Mouse (Mus musculus): ENCODE results near the gene Muc1. TPM values are rescaled to one million over a fixed set of nuclear protein-coding genes. Genes with fewer than 3 reads are reported as not detected.

Gene Muc1
- 3.8 and 5.2 TPM in 2 replicates for polyA plus RNA-seq (2016; fragmentation: Nextera tagmentation; extraction: Ambion mirVana)

- peaks cover 12% of the 10 kb centered on the region for H3K36me3 ChIP-seq
- H3K4me1 ChIP-seq: peaks cover 50% of the 10 kb centered on the region
- 27% methylated on average over 10 of the region's 10 CpGs for WGBS
- no peak for ATAC-seq (ENCODE audit: low FRiP score, low read depth)
- peak within 1 kb of the TSS; percentile 77 for H3K4me3 ChIP-seq
- no peaks in the 10 kb centered on the region for H3K9me3 ChIP-seq
- peak within 1 kb of the TSS; percentile 93 for H3K4me2 ChIP-seq (replicated peaks)
- peak within 1 kb of the TSS; percentile 98 for H3K27ac ChIP-seq (replicated peaks)
- peak within 1 kb of the TSS; percentile 93; the same call in 1 of the 2 replicates for H3K9ac ChIP-seq (replicated peaks)
- no peaks in the 10 kb centered on the region for H3K27me3 ChIP-seq
Measured at GRCm38 (mm10) chr3:89228836-89229235, at the start of gene Muc1. Gene Muc1, plus strand, starts transcription at chr3:89229057.

GRCm38 (mm10) chr3:89181749-89182500 is 46.9 kb upstream of the Muc1 start:
- H3K27me3 ChIP-seq: peaks cover 1% of the 10 kb centered on the region
- WGBS: 96% methylated on average over 27 of the region's 27 CpGs
- no peak overlapping the region for H3K4me3 ChIP-seq
- peaks cover 45% of the 10 kb centered on the region for H3K4me1 ChIP-seq
- H3K4me2 ChIP-seq (replicated peaks): no peak overlapping the region
- peak overlapping the region; percentile 90; the same call in 1 of the 2 replicates for H3K27ac ChIP-seq (replicated peaks)
- no peak overlapping the region for H3K9ac ChIP-seq (replicated peaks)
- H3K36me3 ChIP-seq: peaks cover 37% of the 10 kb centered on the region
- no peak for ATAC-seq (ENCODE audit: low FRiP score, low read depth)
- H3K9me3 ChIP-seq: no peaks in the 10 kb centered on the region

DNA sequence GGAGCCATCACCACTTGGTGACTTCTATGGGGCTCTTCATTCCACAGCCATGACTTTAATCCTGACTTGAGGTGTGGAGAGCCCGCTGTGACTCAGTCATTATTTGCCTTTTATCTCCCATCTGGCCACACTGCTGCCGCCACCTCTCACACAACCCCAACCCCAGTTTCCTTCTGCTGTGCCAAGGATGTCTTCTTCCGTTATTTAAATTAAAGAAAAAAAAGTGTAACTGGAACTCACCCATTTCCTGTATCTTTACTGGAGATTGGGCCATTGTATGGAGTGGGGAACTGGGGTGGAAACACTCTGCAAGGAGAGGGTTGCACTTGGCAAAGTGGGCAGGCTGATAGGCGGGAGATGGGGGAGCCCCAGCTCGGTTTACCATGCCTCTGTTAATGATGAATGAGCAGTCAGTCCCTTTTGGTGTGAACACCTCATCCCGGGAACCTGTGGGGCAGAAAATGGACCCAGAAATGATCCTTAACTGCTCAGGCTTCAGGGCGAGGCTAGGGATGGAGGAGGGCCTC is 46.3 kb upstream of the Muc1 start:
- Histone ChIP-seq H3K9me3 (no peaks in the 10 kb centered on the region), H3K36me3 (peaks cover 37% of the 10 kb centered on the region), H3K4me1 (peaks cover 51% of the 10 kb centered on the region), H3K4me3 (peak overlapping the region; percentile 62; the same call in 1 of the 2 replicates), H3K27me3 (peaks cover 8% of the 10 kb centered on the region), H3K27ac (replicated peaks) (peak overlapping the region; percentile 90), H3K9ac (replicated peaks) (peak overlapping the region; percentile 88; the same call in 1 of the 2 replicates), H3K4me2 (replicated peaks) (peak overlapping the region; percentile 96)
- WGBS: 55% methylated on average over 7 of the region's 7 CpGs
- peak; percentile 24; the same call in 1 of the 2 replicates for ATAC-seq (ENCODE audit: low FRiP score, low read depth)

GRCm38 (mm10) chr3:89183058-89183958 is 45.5 kb upstream of the Muc1 start, which contains the start of gene Fam189b:
Gene Fam189b, plus strand, starts transcription at chr3:89183143.
- 6% methylated on average over 39 of the region's 39 CpGs for WGBS
- ATAC-seq (ENCODE audit: low FRiP score, low read depth): peak; percentile 91
- Histone ChIP-seq H3K27ac (replicated peaks) (peak within 1 kb of the TSS; percentile 90), H3K27me3 (peaks cover 14% of the 10 kb centered on the region), H3K9me3 (no peaks in the 10 kb centered on the region), H3K9ac (replicated peaks) (peak within 1 kb of the TSS; percentile 88), H3K4me1 (peaks cover 54% of the 10 kb centered on the region), H3K4me3 (peak within 1 kb of the TSS; percentile 62), H3K4me2 (replicated peaks) (peak within 1 kb of the TSS; percentile 96), H3K36me3 (peaks cover 39% of the 10 kb centered on the region)

DNA sequence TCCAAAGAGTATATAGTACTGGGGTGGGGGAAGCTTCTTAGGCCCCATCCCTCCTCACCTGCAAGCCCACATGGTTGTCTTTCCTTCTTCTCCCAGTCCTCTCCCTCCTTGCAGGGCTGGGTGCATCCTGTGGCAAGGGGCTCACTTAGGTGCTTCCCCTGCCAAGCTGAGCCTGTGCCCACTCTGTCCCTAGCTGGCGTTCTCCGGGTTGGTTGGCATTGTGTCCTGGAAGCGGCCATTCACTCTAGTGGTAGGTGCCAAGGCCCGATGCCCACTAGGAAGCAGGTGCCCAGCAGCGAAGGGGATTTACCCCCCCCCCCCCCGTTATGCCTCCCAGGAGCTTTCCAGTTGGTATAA is 44.9 kb upstream of the Muc1 start:
- no peak for ATAC-seq (ENCODE audit: low FRiP score, low read depth)
- Histone ChIP-seq H3K9ac (replicated peaks) (peak overlapping the region; percentile 88), H3K4me3 (peak overlapping the region; percentile 62), H3K4me2 (replicated peaks) (peak overlapping the region; percentile 96), H3K9me3 (no peaks in the 10 kb centered on the region), H3K4me1 (peaks cover 48% of the 10 kb centered on the region), H3K36me3 (peaks cover 41% of the 10 kb centered on the region), H3K27me3 (peaks cover 18% of the 10 kb centered on the region), H3K27ac (replicated peaks) (no peak overlapping the region)
- 79% methylated on average over 6 of the region's 6 CpGs for WGBS

- Histone ChIP-seq H3K36me3 (peaks cover 8% of the 10 kb centered on the region; the same call in 1 of the 2 replicates), H3K27ac (replicated peaks) (no peak overlapping the region), H3K4me2 (replicated peaks) (no peak overlapping the region), H3K9me3 (no peaks in the 10 kb centered on the region), H3K4me1 (peaks cover 44% of the 10 kb centered on the region), H3K9ac (replicated peaks) (no peak overlapping the region), H3K4me3 (no peak overlapping the region), H3K27me3 (peaks cover 18% of the 10 kb centered on the region)
- no peak for ATAC-seq (ENCODE audit: low FRiP score, low read depth)
- 35% methylated on average over 23 of the region's 23 CpGs for WGBS
Measured at GRCm38 (mm10) chr3:89187197-89187596, 41.7 kb upstream of the Muc1 start.

DNA sequence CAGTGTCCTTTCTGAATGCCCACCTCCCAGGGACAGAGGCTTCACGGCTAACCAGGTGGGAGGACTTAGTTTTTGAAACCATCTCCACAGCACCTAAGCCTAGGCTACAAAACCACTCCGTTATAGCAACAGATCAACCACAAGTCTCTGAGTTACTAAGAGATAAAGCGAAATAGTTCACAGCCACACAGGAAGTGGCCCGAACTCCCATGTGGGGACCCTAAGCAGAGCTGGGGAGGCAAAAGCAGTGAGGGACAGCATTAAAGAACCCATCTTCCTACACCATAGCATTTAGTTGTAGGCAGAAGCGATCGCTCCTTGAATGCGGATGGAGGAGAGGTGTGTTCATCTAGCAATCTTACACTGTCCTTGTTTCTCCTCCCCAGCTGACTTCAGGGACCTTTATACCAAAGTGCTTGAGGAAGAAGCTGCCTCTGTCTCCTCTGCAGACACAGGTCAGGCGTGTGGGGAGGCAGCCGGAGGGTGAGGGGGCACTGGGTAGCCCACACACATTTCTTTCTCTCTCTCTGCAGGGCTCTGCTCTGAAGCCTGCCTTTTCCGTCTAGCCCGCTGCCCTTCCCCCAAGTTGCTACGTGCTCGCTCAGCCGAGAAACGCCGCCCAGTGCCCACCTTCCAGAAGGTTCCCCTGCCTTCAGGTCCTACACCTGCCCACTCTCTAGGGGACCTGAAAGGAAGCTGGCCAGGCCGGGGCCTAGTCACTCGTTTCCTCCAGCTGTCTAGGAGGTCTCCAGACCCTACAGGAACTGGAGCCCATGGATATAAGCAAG is 41.0 kb upstream of the Muc1 start:
- WGBS: 59% methylated on average over 18 of the region's 18 CpGs
- Histone ChIP-seq H3K36me3 (peaks cover 7% of the 10 kb centered on the region; the same call in 1 of the 2 replicates), H3K4me2 (replicated peaks) (no peak overlapping the region), H3K27ac (replicated peaks) (no peak overlapping the region), H3K4me3 (no peak overlapping the region), H3K4me1 (peaks cover 41% of the 10 kb centered on the region), H3K27me3 (peaks cover 18% of the 10 kb centered on the region), H3K9ac (replicated peaks) (no peak overlapping the region), H3K9me3 (no peaks in the 10 kb centered on the region)
- no peak for ATAC-seq (ENCODE audit: low FRiP score, low read depth)

GRCm38 (mm10) chr3:89188478-89188875 is 40.4 kb upstream of the Muc1 start:
- ATAC-seq (ENCODE audit: low FRiP score, low read depth): no peak
- Histone ChIP-seq H3K4me1 (peaks cover 38% of the 10 kb centered on the region), H3K9ac (replicated peaks) (no peak overlapping the region), H3K27ac (replicated peaks) (no peak overlapping the region), H3K9me3 (no peaks in the 10 kb centered on the region), H3K27me3 (peaks cover 18% of the 10 kb centered on the region), H3K4me2 (replicated peaks) (no peak overlapping the region), H3K4me3 (no peak overlapping the region), H3K36me3 (peaks cover 7% of the 10 kb centered on the region; the same call in 1 of the 2 replicates)
- 65% methylated on average over 12 of the region's 12 CpGs for WGBS

GRCm38 (mm10) chr3:89190436-89190835 is 38.4 kb upstream of the Muc1 start:
- ATAC-seq (ENCODE audit: low FRiP score, low read depth): no peak
- Histone ChIP-seq H3K4me2 (replicated peaks) (no peak overlapping the region), H3K27me3 (peaks cover 18% of the 10 kb centered on the region), H3K27ac (replicated peaks) (no peak overlapping the region), H3K9ac (replicated peaks) (no peak overlapping the region), H3K4me1 (peaks cover 20% of the 10 kb centered on the region), H3K36me3 (peaks cover 7% of the 10 kb centered on the region; the same call in 1 of the 2 replicates), H3K9me3 (no peaks in the 10 kb centered on the region), H3K4me3 (no peak overlapping the region)
- WGBS: 87% methylated on average over 8 of the region's 8 CpGs

- Histone ChIP-seq H3K27ac (replicated peaks) (no peak overlapping the region), H3K9me3 (no peaks in the 10 kb centered on the region), H3K9ac (replicated peaks) (no peak overlapping the region), H3K36me3 (peaks cover 4% of the 10 kb centered on the region; the same call in 1 of the 2 replicates), H3K4me3 (no peak overlapping the region), H3K4me1 (peaks cover 8% of the 10 kb centered on the region), H3K4me2 (replicated peaks) (no peak overlapping the region), H3K27me3 (0 out of 2 replicates have a peak, but pooled peaks cover 4% of the 10 kb centered on the region)
- no peak for ATAC-seq (ENCODE audit: low FRiP score, low read depth)
- WGBS: 65% methylated on average over 1 of the region's 1 CpGs
Measured at GRCm38 (mm10) chr3:89193351-89193750, 35.5 kb upstream of the Muc1 start.

DNA sequence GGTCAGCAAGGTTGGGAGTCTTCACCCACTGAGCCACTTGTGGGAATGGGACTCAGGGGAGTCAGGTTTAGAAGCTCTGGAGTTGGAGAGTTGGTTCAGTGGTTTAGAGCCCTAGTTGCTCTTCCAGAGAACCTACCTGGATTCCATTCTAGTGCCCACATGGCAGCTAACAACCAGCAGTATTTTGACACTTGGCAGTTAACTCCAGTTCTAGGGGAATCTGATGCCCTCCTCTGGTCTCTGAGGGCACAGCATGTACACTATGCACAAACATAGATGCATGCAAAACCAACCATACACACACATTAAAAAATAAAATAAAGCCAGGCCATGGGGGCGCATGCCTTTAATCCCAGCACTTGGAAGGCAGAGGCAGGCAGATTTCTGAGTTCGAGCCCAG is 35.0 kb upstream of the Muc1 start:
- Histone ChIP-seq H3K9me3 (no peaks in the 10 kb centered on the region), H3K27me3 (no peaks in the 10 kb centered on the region), H3K9ac (replicated peaks) (no peak overlapping the region), H3K4me3 (no peak overlapping the region), H3K27ac (replicated peaks) (no peak overlapping the region), H3K4me1 (peaks cover 8% of the 10 kb centered on the region), H3K36me3 (no peaks in the 10 kb centered on the region), H3K4me2 (replicated peaks) (no peak overlapping the region)
- no peak for ATAC-seq (ENCODE audit: low FRiP score, low read depth)
- WGBS: 89% methylated on average over 2 of the region's 2 CpGs
